Mouse (Mus musculus) liver, postnatal 0 days (tissue): Measurements from ENCODE around the gene Gm3336.

Experiments
- CTCF ChIP-seq: sonication (generic); IDR thresholded peaks from 2 replicates; pipeline ENCODE4 v1.5.1; 2016; ENCODE audit warnings: antibody characterized with exemption, low read depth
- EP300 ChIP-seq: IDR thresholded peaks from 2 replicates; pipeline ENCODE4 v1.6.1; 2016; ENCODE audit warnings: antibody characterized with exemption, low read depth, mild to moderate bottlenecking

- TF ChIP-seq CTCF (no peak), EP300 (no peak)
Measured at GRCm38 (mm10) chr8:70768956-70769355, 50.6 kb downstream of the Gm3336 start.
